Mouse (Mus musculus): ENCODE data around the gene Uqcrh. TPM values are rescaled to one million over a fixed set of nuclear protein-coding genes. Genes with fewer than 3 reads are reported as not detected.

Gene Uqcrh
- polyA plus RNA-seq (2015; fragmentation: Nextera tagmentation; extraction: Ambion mirVana): 366 and 368 TPM in 2 replicates

DNA sequence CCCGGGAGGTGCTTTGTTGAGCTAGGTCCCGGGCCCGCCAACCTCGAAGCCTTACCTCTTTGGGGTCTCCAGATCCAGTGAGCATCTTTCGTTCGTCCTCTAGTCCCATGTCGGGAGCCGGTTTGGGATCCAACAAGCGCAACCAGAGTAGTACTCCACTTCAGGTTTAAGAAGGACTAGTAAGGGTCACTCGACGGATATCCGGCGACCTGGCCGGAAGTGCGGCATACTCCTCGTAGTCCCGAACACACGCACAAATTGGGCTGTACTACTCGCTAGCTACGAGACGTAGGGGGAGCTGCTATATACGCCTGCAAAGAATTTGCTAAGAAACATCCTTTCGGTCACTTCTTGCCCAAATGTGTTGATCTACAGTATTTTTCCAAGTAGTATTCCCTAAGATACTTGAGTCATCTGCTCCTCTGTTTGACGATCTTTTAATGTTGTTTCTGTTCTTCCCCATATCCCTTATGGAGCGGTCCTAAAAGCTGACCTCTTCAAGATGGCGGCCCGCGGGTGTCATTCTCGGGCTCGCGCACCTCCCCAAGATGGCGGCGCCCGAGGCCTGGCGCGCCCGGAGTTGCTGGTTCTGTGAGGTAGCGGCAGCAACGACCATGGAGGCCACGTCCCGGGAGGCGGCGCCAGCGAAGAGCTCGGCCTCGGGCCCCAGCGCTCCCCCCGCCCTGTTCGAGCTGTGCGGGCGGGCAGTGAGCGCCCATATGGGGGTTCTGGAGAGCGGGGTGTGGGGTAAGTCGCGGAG is at the start of gene Uqcrh, which contains the start of gene Lrrc41:
Gene Uqcrh (minus strand): TSS at position 211 of the 760 bp plus-strand sequence.
Gene Lrrc41 (plus strand): TSS at position 409 of the 760 bp plus-strand sequence.
- peak within 1 kb of the TSS; percentile 99 for H3K9ac ChIP-seq
- H3K4me1 ChIP-seq (replicated peaks): peaks cover 42% of the 10 kb centered on the region
- peak within 1 kb of the TSS; percentile 86 for H3K4me2 ChIP-seq
- peak; percentile 88 for DNase-seq
- peak within 1 kb of the TSS; percentile 94 for H3K27ac ChIP-seq
- peak within 1 kb of the TSS; percentile 97 for H3K4me3 ChIP-seq (replicated peaks)
- H3K9me3 ChIP-seq (replicated peaks): no peaks in the 10 kb centered on the region
- H3K27me3 ChIP-seq: no peaks in the 10 kb centered on the region
- peaks cover 18% of the 10 kb centered on the region for H3K36me3 ChIP-seq
- WGBS (ENCODE audit: insufficient replicate concordance): under 1% methylated on average over 55 of the region's 55 CpGs
- ATAC-seq (ENCODE audit: low read depth): peak; percentile 83

DNA sequence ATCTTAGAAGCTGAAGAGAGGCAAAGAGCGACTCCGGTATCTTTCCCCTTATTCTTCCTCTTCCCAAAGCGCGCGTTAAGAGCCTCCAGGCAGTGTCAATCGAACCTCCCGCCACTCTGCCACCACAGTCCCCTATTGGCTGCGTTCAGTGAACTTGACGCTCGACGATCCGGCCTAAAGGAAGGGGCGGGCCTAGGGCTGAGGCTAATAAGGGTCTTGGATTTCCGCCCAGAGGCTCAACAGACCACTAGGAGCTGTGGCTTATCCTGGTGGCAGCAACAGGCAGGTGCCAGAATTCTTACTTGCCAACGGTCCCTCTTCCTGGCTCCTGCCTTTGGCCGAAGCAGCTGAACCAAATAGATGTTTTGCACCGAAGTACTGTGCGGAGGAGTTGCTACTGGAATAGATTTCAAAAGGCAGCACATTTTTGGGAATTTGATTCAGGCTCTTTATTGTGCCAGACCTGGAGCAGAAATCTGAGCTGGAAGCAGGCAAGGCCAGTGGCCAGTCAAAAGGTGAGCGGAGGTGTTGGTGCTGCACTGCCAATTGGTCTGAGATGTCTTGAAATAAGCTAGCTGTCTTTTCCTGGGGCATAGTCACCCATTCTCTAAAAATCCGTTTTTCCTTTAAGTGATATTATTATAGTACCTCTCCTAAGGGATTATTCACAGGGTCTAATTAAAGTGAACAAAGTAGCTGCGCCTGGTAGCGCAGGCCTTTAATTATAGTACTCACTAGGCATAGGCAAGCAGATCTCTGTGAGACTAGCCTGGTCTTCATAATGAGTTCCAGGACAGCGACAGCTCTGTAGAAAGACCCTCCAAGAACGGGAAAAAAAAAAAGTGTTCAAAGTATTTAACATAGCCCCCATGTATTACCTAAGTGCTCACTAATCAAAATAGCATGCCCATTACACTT is 49.0 kb upstream of the Uqcrh start, which contains the start of the genes Rad54l and Pomgnt1:
Gene Rad54l (minus strand): TSS at position 89 of the 918 bp plus-strand sequence.
Gene Pomgnt1 (plus strand): TSS at position 239 of the 918 bp plus-strand sequence.
- Histone ChIP-seq H3K36me3 (peaks cover 17% of the 10 kb centered on the region), H3K4me3 (replicated peaks) (peak within 1 kb of the TSS; percentile 71), H3K9ac (peak within 1 kb of the TSS; percentile 79), H3K4me1 (replicated peaks) (peaks cover 46% of the 10 kb centered on the region), H3K27ac (peak within 1 kb of the TSS; percentile 82), H3K4me2 (peak within 1 kb of the TSS; percentile 80), H3K9me3 (replicated peaks) (no peaks in the 10 kb centered on the region), H3K27me3 (no peaks in the 10 kb centered on the region)
- DNase-seq (peak; percentile 86), ATAC-seq (ENCODE audit: low read depth) (peak; percentile 96)
- 5% methylated on average over 24 of the region's 24 CpGs for WGBS (ENCODE audit: insufficient replicate concordance)

DNA sequence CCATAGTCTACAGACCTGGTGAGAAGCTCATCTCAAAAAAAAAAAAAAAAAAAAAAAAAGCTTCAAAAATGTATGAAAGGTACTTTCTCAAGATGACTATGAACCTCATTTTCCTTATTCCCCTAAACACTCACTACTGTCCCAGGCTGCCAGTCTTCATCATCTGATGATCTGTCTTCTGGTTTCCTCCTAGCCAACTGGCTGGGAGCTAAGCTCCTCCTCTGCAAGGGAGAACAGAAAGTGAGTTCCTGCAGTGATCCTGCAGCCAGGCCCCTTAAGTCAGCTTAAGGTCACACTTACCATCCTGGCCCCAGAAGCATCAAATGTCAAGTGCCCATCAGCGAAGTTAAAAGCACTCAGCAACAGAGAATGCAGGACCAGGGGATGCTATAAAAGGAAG is 47.9 kb upstream of the Uqcrh start:
- H3K36me3 ChIP-seq: peaks cover 24% of the 10 kb centered on the region
- peak overlapping the region; percentile 71 for H3K4me3 ChIP-seq (replicated peaks)
- H3K9me3 ChIP-seq (replicated peaks): no peaks in the 10 kb centered on the region
- peak; percentile 30; the same call in 1 of the 2 replicates for ATAC-seq (ENCODE audit: low read depth)
- 0% methylated on average over 1 of the region's 1 CpGs for WGBS (ENCODE audit: insufficient replicate concordance)
- H3K4me2 ChIP-seq: peak overlapping the region; percentile 80
- H3K27me3 ChIP-seq: no peaks in the 10 kb centered on the region
- H3K9ac ChIP-seq: peak overlapping the region; percentile 78
- DNase-seq: peak; percentile 21
- peaks cover 46% of the 10 kb centered on the region for H3K4me1 ChIP-seq (replicated peaks)
- peak overlapping the region; percentile 82 for H3K27ac ChIP-seq

DNA sequence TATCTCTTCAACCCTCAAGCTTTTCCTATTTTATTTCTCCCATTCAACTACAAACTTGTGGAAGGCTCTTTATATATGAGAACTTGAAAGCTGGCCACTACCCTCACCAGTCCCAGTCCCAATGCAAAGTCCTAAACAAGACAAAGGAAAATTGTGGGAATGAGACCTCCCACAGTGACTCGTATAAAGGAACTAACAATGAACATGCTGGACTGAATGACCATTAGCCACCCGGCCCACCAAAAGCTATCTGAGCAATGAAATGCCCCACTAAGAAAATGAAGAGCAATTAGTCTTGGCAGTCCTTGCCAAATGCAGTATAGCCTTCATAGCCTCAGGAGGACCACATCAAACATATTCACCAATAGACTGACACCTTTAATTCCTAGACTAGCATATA is 36.6 kb upstream of the Uqcrh start:
- no peaks in the 10 kb centered on the region for H3K9me3 ChIP-seq (replicated peaks)

DNA sequence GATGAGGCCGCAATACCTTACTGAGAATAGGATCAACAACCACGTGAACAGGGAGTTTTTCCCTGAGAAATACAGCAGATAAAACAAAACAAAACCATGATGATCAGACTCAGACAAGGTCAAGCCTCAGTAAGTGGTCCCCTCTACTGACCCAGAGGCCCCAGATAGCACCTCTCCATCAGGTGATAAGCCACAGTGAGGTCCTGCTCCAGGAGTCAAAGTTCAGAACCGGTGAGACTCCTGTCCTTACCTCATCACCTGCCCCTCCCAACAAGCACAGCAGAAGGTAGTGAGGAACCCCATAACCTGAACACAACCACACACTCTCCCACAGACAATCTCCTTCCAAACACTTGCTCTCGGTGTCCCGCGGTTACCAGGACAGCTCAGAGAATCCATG is 35.8 kb upstream of the Uqcrh start:
- Histone ChIP-seq H3K9me3 (replicated peaks) (no peaks in the 10 kb centered on the region), H3K4me1 (replicated peaks) (no peaks in the 10 kb centered on the region), H3K4me2 (no peak overlapping the region), H3K27ac (no peak overlapping the region), H3K4me3 (replicated peaks) (no peak overlapping the region), H3K9ac (no peak overlapping the region), H3K36me3 (peaks cover 86% of the 10 kb centered on the region), H3K27me3 (no peaks in the 10 kb centered on the region)
- ATAC-seq (ENCODE audit: low read depth) (no peak), DNase-seq (no peak)
- 84% methylated on average over 6 of the region's 6 CpGs for WGBS (ENCODE audit: insufficient replicate concordance)

More for the DNA sequence above, 36.6 kb upstream of the Uqcrh start:
- no peaks in the 10 kb centered on the region for H3K27me3 ChIP-seq
- no peak overlapping the region for H3K4me3 ChIP-seq (replicated peaks)
- H3K36me3 ChIP-seq: peaks cover 86% of the 10 kb centered on the region
- H3K9ac ChIP-seq: no peak overlapping the region
- H3K4me2 ChIP-seq: no peak overlapping the region
- no peak overlapping the region for H3K27ac ChIP-seq
- DNase-seq (no peak), ATAC-seq (ENCODE audit: low read depth) (no peak)
- 79% methylated on average over 2 of the region's 2 CpGs for WGBS (ENCODE audit: insufficient replicate concordance)
- H3K4me1 ChIP-seq (replicated peaks): no peaks in the 10 kb centered on the region

DNA sequence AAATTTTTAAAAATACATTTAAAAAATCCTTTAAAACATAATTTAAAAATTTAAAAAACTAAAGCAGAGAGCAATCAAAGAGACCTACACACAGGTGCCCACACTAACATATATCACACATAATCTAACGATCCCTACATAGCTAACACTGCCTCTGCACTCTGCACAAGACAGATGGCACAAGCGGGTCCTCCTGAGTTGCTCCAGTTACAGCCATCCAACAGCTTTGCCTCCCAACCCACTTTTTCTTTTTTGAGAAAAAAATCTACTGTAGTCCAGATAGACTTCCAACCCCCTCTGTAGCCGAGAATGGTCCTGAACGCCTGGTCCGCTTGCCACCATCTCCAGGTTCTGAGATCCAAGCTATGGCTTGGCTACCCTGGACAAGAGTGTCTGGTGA is 30.4 kb upstream of the Uqcrh start:
- no peak overlapping the region for H3K4me2 ChIP-seq
- H3K9ac ChIP-seq: no peak overlapping the region
- H3K36me3 ChIP-seq: peaks cover 91% of the 10 kb centered on the region
- H3K9me3 ChIP-seq (replicated peaks): no peaks in the 10 kb centered on the region
- H3K27me3 ChIP-seq: no peaks in the 10 kb centered on the region
- peaks cover 22% of the 10 kb centered on the region for H3K4me1 ChIP-seq (replicated peaks)
- no peak for DNase-seq
- no peak overlapping the region for H3K27ac ChIP-seq
- 89% methylated on average over 5 of the region's 5 CpGs for WGBS (ENCODE audit: insufficient replicate concordance)
- ATAC-seq (ENCODE audit: low read depth): no peak
- no peak overlapping the region for H3K4me3 ChIP-seq (replicated peaks)

DNA sequence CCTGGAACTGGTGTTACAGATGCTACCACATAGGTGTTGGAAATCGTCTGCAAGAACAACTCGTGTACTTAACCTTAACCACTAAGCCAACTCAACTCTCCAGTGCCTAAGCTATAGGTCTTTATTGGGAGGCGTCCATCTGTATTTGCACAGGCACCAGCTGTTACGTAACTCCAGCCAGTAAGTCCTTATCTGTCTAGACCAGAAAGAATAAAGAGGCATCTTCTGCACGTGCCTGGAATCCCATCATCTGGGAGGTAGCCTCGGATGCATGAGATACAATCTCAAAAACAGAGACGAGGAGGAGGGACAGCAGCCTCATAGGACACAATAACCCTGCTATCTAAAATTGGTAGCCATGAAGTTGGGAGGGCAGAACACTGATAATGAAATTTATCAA is 26.1 kb upstream of the Uqcrh start:
- 0 out of 2 replicates have a peak overlapping the region, but pooled peaks have one; percentile 6 for H3K4me2 ChIP-seq
- H3K36me3 ChIP-seq: peaks cover 97% of the 10 kb centered on the region
- peak; percentile 86 for ATAC-seq (ENCODE audit: low read depth)
- WGBS (ENCODE audit: insufficient replicate concordance): 18% methylated on average over 7 of the region's 7 CpGs
- peak; percentile 62 for DNase-seq
- no peaks in the 10 kb centered on the region for H3K9me3 ChIP-seq (replicated peaks)
- peak overlapping the region; percentile 83 for H3K27ac ChIP-seq
- no peak overlapping the region for H3K9ac ChIP-seq
- H3K4me3 ChIP-seq (replicated peaks): no peak overlapping the region
- H3K4me1 ChIP-seq (replicated peaks): peaks cover 31% of the 10 kb centered on the region
- H3K27me3 ChIP-seq: no peaks in the 10 kb centered on the region

DNA sequence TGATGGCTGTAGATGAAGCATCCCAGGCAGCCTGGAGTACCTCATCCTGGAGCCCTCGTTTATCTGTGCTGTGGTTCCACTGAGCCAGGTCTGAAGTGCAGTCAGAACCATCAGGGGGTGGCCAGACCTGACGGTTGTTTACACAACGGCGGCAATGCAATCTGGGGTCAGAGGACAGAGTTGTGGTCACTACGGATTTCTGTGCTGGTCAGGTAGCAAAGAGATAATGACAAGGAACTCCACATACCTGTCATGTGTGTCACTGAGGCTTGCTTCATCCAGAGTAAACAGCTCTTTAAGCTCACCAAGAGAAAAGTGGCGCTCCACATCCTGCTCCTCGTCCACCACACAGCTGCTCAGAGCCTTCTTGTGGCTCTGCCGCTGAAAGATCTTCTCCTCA is 22.3 kb upstream of the Uqcrh start:
- Histone ChIP-seq H3K4me3 (replicated peaks) (no peak overlapping the region), H3K9me3 (replicated peaks) (no peaks in the 10 kb centered on the region), H3K36me3 (peaks cover 98% of the 10 kb centered on the region), H3K9ac (no peak overlapping the region), H3K4me2 (no peak overlapping the region), H3K4me1 (replicated peaks) (peaks cover 28% of the 10 kb centered on the region), H3K27me3 (no peaks in the 10 kb centered on the region), H3K27ac (0 out of 2 replicates have a peak overlapping the region, but pooled peaks have one; percentile 0)
- 74% methylated on average over 8 of the region's 8 CpGs for WGBS (ENCODE audit: insufficient replicate concordance)
- DNase-seq: no peak
- peak; percentile 43 for ATAC-seq (ENCODE audit: low read depth)

DNA sequence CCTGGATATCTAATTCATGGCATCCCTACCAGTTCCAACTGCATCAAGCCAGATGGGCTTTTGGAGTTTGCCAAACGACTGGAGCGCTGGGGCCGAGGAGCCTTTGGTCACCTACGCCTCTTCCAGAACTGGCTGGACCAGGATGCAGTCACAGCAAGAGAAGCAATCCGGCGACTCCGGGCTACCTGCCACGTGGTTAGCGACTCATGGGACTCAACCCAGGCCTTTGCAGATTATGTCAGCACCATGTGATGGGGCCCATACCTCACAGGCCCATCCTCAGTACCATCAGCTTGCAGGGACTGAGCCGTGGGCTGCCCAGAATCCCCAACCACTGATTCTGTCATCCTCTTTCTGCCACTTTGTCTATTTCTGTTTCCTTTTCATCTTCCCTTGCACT is 21.4 kb upstream of the Uqcrh start:
- Histone ChIP-seq H3K27ac (0 out of 2 replicates have a peak overlapping the region, but pooled peaks have one; percentile 0), H3K36me3 (peaks cover 97% of the 10 kb centered on the region), H3K9me3 (replicated peaks) (no peaks in the 10 kb centered on the region), H3K4me1 (replicated peaks) (peaks cover 18% of the 10 kb centered on the region), H3K27me3 (no peaks in the 10 kb centered on the region), H3K4me2 (no peak overlapping the region), H3K9ac (no peak overlapping the region), H3K4me3 (replicated peaks) (no peak overlapping the region)
- no peak for DNase-seq
- 82% methylated on average over 10 of the region's 10 CpGs for WGBS (ENCODE audit: insufficient replicate concordance)
- ATAC-seq (ENCODE audit: low read depth): no peak

DNA sequence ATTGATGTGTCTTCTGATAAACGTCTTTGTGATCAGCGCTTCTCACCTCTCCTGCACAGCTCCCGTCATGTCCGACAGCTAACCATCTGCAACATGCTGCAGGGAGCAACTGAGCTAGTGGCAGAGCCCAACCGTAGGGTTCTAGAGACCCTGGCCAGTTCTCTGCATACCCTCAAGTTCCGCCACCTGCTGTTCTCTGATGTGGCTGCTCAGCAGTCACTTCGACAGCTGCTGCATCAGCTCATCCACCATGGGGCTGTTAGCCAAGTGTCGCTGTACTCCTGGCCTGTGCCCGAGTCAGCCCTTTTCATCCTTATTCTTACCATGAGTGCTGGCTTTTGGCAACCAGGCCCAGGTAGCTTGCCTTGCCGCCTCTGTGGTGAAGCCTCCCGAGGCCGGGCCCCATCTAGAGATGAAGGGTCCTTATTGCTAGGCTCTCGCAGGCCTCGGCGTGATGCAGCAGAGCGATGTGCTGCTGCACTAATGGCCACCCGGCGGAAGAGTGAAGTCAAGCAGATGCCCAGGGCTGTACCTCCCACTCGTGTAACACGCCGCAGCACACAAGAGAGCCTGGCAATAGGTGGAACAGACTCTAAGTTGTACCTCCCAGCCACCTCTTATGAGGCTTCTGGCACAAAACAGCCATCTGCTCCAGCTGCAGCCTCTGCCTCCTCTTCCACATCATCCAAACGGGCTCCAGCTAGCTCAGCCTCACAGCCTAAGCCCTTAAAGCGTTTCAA is 13.8 kb upstream of the Uqcrh start:
- H3K9ac ChIP-seq: no peak overlapping the region
- no peaks in the 10 kb centered on the region for H3K4me1 ChIP-seq (replicated peaks)
- WGBS (ENCODE audit: insufficient replicate concordance): 84% methylated on average over 23 of the region's 23 CpGs
- H3K9me3 ChIP-seq (replicated peaks): no peaks in the 10 kb centered on the region
- no peak overlapping the region for H3K4me3 ChIP-seq (replicated peaks)
- DNase-seq: no peak
- H3K36me3 ChIP-seq: peaks cover 73% of the 10 kb centered on the region
- H3K27ac ChIP-seq: no peak overlapping the region
- H3K27me3 ChIP-seq: no peaks in the 10 kb centered on the region
- no peak overlapping the region for H3K4me2 ChIP-seq
- ATAC-seq (ENCODE audit: low read depth): 0 out of 2 replicates have a peak, but pooled peaks have one; percentile 2

Measured in liver, embryonic 13.5 days (tissue).